Mouse (Mus musculus) mouse trophoblast stem cell (cell line): ENCODE measurements around the gene Pam.
"Not testable (repeated sequence)": the region's sequence is repeated elsewhere in the genome, so short reads cannot be mapped to it uniquely, and the experiment has no call there.

Experiments used
- in situ Hi-C, 2 experiments: fragments of 300-500 bp; cut with MseI, MboI; formaldehyde crosslinking; loops; 2 replicates in 1 of 2; 3 replicates in 1 of 2; pipeline ENCODE4 v1.15.1; 2025

Pam gene

DNA sequence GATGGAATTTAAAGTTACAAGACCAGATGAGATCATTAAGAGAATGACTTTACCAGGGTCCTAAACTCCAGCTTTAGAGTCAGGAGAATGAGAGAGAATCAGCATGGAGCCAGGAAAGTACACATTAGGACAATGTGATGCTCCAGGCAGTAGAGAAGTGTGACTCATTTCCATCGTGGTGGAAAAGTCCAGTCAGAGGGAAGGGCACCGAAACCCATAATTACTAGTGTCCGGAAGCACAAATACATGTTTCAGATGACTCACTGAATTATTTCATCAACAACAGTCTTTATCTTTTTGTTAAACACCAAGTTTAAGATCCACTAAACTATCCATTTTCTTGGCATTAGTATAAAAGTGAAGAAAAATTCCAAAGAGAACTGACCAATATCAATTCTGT, 57.2 kb downstream of the Pam start:
- in situ Hi-C loops, result no loop called here

- in situ Hi-C loops, result no loop called here
Observed at GRCm38 (mm10) chr1:98035736-98036135, 59.7 kb downstream of the Pam start.

DNA sequence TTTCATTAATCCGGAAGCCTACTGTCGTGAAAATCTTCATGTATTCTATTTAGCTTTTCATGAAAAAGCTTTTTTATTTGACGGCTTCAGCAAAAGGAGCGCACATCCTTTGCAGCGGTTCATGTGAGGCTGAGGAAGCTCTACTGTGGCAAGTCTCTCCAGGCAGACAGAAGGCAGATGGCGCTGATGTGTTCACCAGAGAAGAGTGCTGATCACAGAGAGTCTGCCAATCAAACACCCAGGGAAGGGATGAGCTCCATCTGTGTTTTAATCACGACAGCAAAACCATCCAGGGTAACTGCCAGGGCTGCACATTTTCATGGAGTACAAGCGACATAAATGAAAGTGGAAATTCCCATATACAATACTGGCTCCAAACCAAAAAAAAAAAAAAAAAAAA, 63.6 kb downstream of the Pam start:
- in situ Hi-C loops, result no loop called here

DNA sequence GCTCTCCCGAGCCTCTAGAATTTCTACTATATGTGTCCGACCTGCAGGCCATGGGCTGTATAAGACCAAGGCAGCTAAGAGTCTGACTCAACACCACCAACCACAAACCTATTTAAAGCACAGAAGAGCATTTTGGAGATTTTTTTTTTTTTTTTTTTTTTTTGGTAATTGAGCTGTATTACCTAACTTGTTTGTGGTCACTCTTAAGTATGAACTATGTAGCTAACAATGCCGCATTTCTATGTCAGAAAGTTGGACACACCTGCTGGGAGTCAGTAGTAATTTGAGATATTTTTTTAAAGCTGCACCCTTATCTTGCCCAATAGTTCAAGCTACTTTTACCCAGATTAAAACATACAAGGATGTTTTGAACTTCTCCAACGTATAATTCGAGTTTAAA, 66.4 kb downstream of the Pam start:
- in situ Hi-C loops, result no loop called here

GRCm38 (mm10) chr1:98028468-98028867, 67.0 kb downstream of the Pam start:
- in situ Hi-C loops, result no loop called here

DNA sequence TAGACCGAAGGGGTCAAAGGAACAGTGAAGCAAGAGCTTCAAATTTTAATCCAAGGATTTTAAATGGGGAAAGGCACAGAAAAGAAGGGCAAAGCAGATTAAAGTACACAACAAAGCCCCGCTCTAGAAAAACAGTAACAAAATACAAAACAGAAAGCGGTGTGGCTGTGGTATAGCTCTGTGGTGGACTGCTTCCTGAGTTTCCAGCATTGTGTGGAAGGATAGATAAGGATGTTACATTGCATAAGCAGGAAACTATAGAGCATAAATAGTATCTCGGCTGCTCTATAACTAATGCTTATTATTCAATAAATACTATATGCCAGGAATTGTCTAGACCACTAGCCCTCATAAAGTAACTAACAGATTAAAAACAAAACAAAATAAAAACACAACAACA, 67.5 kb downstream of the Pam start:
- in situ Hi-C loops, result no loop called here

GRCm38 (mm10) chr1:98025924-98026640, 69.4 kb downstream of the Pam start:
- in situ Hi-C loops, result no loop called here

- in situ Hi-C loops, result no loop called here
Observed at GRCm38 (mm10) chr1:98023866-98024265, 71.6 kb downstream of the Pam start.

DNA sequence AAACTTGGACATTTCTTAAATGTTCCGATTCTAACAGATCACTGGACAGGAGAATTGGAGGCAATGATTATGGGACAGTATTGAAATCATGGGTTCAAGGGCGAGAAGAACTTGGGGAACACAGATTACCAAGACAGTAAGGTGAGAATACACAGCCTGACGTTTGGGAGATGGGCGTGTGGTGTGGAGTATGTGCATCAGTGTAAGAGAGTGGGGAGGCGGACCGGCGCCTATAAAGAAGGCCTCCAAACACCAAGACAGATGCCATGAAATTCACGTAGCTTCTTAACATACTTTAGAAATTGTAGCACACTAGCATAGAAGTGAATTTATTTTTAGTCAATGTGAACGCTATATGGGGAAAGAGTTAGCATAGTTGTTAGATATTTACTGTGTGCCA, 76.5 kb downstream of the Pam start:
- in situ Hi-C loops, result no loop called here

DNA sequence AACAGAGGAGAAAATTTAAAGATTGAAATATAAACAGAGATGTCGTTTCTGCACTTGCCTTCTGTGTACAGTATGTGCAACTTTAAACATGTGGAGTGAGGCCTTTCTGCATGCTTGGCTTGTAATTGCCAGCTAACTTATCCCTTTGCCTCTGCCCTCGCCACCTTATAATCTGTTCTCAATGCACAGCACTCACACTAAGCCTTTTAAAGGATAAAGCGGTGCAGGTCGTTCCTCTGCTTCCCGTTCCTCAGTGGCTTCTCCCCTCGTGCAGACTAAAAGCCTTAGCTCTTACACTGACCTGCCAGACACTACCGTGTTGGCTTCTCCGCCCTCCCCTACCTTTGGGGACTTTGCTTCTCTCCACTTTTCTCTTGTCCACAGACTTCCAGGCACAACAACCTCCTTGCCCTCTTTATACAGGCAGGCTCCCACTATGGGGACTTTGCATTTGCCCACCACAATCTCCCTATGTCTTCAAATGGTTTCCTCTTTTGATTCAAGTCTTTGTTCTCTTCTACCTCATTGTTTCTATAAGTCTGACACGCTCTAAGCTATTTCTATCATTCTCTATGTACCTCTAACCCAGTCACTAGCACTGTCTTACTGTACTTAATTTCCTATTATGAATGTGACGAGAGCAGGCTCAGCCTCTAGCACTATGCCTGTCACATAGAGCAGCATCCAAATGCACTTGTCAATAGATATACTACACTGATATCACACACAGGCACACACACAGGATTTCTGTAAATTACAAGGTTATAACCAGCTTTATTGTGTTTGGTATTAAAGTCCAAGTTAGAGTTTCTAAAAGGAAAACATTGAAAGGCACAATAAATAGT, 79.2 kb downstream of the Pam start:
- in situ Hi-C loops, result no loop called here

DNA sequence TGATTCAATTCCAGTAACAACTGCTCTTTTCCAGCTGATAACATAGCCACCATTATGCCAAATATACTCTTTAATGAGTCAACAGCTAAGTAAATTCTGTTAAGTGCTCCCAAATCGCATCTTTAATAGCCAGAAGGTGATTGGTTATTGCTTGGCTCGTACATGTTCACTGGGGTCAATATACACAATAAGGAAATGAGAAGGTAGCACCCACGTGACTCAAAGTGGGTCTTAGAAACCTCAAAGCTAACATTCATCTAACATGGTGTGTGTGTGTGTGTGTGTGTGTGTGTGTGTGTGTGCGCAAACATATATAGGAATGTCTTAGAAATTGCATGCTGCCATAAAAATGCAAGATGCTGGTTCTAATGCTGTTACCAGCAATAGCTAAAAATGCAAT, 79.9 kb downstream of the Pam start:
- in situ Hi-C loops, result no loop called here

- in situ Hi-C loops, result no loop called here
Observed at GRCm38 (mm10) chr1:98002561-98003425, 92.7 kb downstream of the Pam start.

- in situ Hi-C loops, result no loop called here
Observed at GRCm38 (mm10) chr1:97999465-97999864, 96.0 kb downstream of the Pam start.

DNA sequence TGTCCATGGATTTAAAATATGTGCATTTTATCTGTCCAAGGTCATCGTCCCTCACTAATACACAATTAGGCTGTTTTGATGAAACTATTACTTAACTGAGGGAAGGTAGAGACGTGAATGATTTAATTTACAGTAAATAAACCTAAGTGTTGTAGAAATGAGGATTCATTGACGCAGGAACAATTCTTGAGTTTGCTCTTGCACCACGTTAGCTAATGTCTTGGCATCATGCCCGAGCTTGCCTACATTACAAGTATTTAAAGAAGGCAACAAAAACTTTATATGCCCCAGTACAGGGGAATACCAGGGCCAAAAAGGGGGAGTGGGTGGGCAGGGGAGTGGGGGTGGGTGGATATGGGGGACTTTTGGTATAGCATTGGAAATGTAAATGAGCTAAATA, 96.5 kb downstream of the Pam start:
- in situ Hi-C loops, result not testable (repeated sequence)

DNA sequence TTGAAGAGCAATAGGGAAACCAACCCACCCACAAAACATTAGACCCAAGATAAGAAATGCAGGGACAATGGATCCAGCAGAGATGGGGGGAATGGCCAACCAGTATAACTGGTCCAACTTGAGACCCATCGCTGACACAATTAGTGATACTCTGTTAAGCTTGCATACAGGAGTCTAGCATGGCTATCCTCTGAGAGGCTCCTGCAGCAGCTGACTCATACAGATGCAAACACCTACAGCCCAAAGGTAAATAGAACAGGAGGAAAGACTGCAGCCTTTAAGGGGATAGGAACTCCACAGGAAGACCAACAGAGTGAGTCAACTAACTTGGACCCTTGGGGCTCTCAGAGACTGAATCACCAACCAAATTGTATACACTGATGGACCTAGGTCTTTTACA, 98.4 kb downstream of the Pam start:
- in situ Hi-C loops, result no loop called here

DNA sequence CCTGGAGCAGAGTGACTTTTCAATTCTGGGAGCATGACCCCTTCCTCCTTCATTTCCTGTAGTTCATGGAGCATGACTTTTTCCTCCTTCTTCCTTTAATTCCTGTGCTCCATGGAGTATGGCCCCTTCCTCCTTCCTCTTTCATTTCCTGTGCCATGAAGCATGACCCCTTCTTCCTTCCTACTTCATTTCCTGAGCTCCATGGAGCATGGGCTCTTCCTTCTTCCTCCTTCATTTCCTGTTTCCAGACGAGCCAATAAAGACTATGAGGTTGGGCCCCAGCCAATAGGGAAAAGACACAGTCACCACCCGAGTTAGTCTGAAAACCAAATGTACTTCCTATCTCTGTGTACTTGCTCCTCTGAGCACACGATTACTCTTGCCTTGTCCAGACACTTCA, 103.5 kb downstream of the Pam start:
- in situ Hi-C loops, result no loop called here

- in situ Hi-C loops, result no loop called here
Observed at GRCm38 (mm10) chr1:97983189-97983588, 112.3 kb downstream of the Pam start.

- in situ Hi-C loops, result no loop called here
Observed at GRCm38 (mm10) chr1:97979422-97979821, 116.0 kb downstream of the Pam start.

- in situ Hi-C loops, result no loop called here
Observed at GRCm38 (mm10) chr1:97977521-97977920, 117.9 kb downstream of the Pam start.

DNA sequence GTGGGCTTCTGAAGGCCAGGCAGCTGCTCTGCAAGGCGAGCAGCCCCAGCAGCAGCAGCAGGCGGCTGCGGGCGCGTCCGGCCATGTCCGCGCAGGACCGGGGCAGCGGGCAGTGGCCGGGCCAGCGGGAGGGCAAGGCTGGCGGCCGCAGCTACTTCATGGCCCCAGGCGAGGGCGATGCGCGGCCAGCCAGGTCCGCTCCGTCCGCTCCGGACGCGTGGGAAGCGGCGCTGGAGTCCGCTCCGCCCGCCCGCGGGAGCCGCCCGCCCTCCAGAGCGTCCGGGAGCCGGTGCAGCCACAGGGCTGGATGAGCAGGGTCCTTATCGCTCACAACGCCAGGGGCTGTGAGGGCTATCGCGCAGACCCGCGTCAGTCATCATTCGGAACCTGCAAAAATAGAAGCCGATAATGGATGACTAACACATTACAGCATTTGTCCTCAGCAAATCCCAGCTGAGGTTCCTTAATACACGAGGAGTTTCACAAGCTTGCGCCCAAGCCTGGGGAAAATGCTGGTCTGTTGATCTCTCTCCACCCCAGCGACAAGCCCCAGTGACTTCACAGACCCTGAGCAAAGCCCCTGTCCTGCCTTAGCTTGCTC, 118.5 kb downstream of the Pam start:
- in situ Hi-C loops, result no loop called here

- in situ Hi-C loops, result no loop called here
Observed at GRCm38 (mm10) chr1:97976072-97976471, 119.4 kb downstream of the Pam start.

DNA sequence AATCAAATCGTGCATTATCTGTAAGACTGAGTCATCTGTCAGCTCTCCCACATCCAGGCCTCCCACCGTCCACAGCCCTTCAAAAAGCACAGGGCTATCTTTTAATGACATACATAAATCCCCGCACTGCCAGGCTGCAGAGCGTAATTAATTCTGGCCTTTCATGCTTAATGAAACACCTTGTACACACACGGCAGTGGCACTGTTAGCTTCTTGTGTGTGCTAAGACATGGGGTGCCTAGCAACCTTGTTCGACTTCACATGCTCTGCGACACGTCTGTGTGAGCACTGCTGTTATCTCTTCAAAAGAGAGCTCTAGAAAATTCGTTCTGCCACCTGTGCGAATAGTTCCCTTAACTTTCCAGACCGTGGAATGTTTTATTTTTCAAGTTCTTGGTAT, 120.5 kb downstream of the Pam start:
- in situ Hi-C loops, result no loop called here
